Mouse (Mus musculus) heart, adult 2 months (tissue): ENCODE measurements at regions not wholly inside any gene's neighbourhood (a gene's known extent, or its start where the extent isn't known, plus 50 kb on each side); places are given as distances from the start of the nearest gene placed in this dataset.

Source experiments
- DNase-seq, 2 experiments: peaks; one replicate each; pipeline ENCODE4 v3.0.0; 2021
- H3K27ac ChIP-seq: fragments of 200-600 bp; 2 replicates; pipeline ENCODE4 v1.8.1; 2022
- H3K27me3 ChIP-seq: fragments of 200-500 bp; 2 replicates; pipeline ENCODE4 v1.6.1; 2012; ENCODE audit warnings: mild to moderate bottlenecking, low read length, inconsistent platforms, mixed read lengths; ENCODE audit not compliant: control insufficient read depth, insufficient read depth
- H3K36me3 ChIP-seq: fragments of 200-500 bp; 2 replicates; pipeline ENCODE4 v1.6.1; 2012; ENCODE audit warnings: low read length, inconsistent platforms; ENCODE audit not compliant: control insufficient read depth, insufficient read depth
- H3K4me1 ChIP-seq: fragments of 200-500 bp; 2 replicates; pipeline ENCODE4 v1.6.1; 2011; ENCODE audit warnings: low read length; ENCODE audit not compliant: control insufficient read depth, insufficient read depth
- H3K4me3 ChIP-seq: fragments of 200-600 bp; 2 replicates; pipeline ENCODE4 v1.8.1; 2022
- H3K79me2 ChIP-seq: fragments of 200-500 bp; replicated peaks from 2 replicates; pipeline ENCODE4 v1.6.1; 2012; ENCODE audit warnings: mild to moderate bottlenecking, inconsistent platforms, low read length, moderate library complexity, mixed read lengths; ENCODE audit not compliant: control insufficient read depth, insufficient read depth
- H3K9ac ChIP-seq: fragments of 200-500 bp; 2 replicates; pipeline ENCODE4 v1.6.1; 2012; ENCODE audit warnings: low read depth, mild to moderate bottlenecking, control low read depth, inconsistent platforms, low read length, mixed read lengths
- CTCF ChIP-seq: fragments of 200-600 bp; IDR thresholded peaks from 2 replicates; pipeline ENCODE4 v1.8.1; 2022; ENCODE audit warnings: antibody characterized with exemption, mild to moderate bottlenecking, moderate library complexity
- EP300 ChIP-seq: fragments of 200-500 bp; IDR thresholded peaks from 2 replicates; pipeline ENCODE4 v1.6.1; 2011; ENCODE audit warnings: low read depth, low read length, control low read depth; ENCODE audit not compliant: insufficient read depth
- POLR2A ChIP-seq: fragments of 200-500 bp; IDR thresholded peaks from 2 replicates; pipeline ENCODE4 v1.6.1; 2011; ENCODE audit warnings: mild to moderate bottlenecking, low read depth, low read length, control low read depth; ENCODE audit not compliant: insufficient read depth
- WGBS: fragments of 180-500 bp; shearing (Covaris S2); methylation state at CpG from one replicate; pipeline ENCODE4 v1.1.7; 2018; 5-methylcytosine and 5-hydroxymethylcytosine counted together
- intact Hi-C: fragments of 180-260 bp; cut with DNase I; formaldehyde crosslinking; loops from one replicate; pipeline ENCODE4 v1.15.1; 2025

- Histone ChIP-seq H3K36me3 (no peaks in the 10 kb centered on the region), H3K79me2 (no peaks in the 10 kb centered on the region), H3K4me1 (no peaks in the 10 kb centered on the region), H3K4me3 (no peak overlapping the region), H3K9ac (no peak overlapping the region), H3K27ac (no peak overlapping the region), H3K27me3 (no peaks in the 10 kb centered on the region)
- no peak for DNase-seq
- WGBS = 61% methylated on average over 1 of the region's 1 CpGs
- intact Hi-C loops = no loop called here
- TF ChIP-seq EP300 (no peak), POLR2A (no peak), CTCF (no peak)
Measured at GRCm38 (mm10) chr1:80822185-80822584, 63.9 kb upstream of the Dock10 start.

- no peak overlapping the region for H3K9ac ChIP-seq
- intact Hi-C loops = no loop called here
- H3K4me1 ChIP-seq = no peaks in the 10 kb centered on the region
- DNase-seq = no peak
- H3K27me3 ChIP-seq = no peaks in the 10 kb centered on the region
- H3K4me3 ChIP-seq = no peak overlapping the region
- TF ChIP-seq POLR2A = no peak
- H3K36me3 ChIP-seq = no peaks in the 10 kb centered on the region
- H3K27ac ChIP-seq = no peak overlapping the region
- no peaks in the 10 kb centered on the region for H3K79me2 ChIP-seq
- 41% methylated on average over 3 of the region's 3 CpGs for WGBS
Measured at GRCm38 (mm10) chr1:80812906-80813305, 54.6 kb upstream of the Dock10 start.
